Mouse (Mus musculus) G1E (cell line): ENCODE measurements around the gene Pmvk.

Source experiments
- CTCF ChIP-seq: IDR thresholded peaks from 2 replicates; pipeline ENCODE4 v1.5.1; 2012; ENCODE audit warnings: low read depth, low read length, inconsistent platforms, mixed read lengths
- GATA1 ChIP-seq: IDR thresholded peaks from 2 replicates; pipeline ENCODE4 v1.6.1; 2012; ENCODE audit warnings: borderline replicate concordance, low read length, inconsistent platforms, mixed read lengths
- POLR2AphosphoS5 ChIP-seq: IDR thresholded peaks from 2 replicates; pipeline ENCODE4 v1.6.1; 2012; ENCODE audit warnings: low read depth, low read length, inconsistent platforms; ENCODE audit not compliant: insufficient replicate concordance
- TAL1 ChIP-seq: conservative IDR thresholded peaks from 2 replicates; pipeline ENCODE4 v1.6.1; 2012; ENCODE audit warnings: low read depth, low read length, inconsistent platforms, mixed read lengths

GRCm38 (mm10) chr3:89422556-89423205, 31.7 kb upstream of the Pmvk start:
- TF ChIP-seq CTCF (no peak), TAL1 (no peak), GATA1 (no peak), POLR2AphosphoS5 (no peak)
